Mouse (Mus musculus) brown adipose tissue, adult 24 weeks (tissue): ENCODE data around the gene Ttll5. TPM values are rescaled to one million over a fixed set of nuclear protein-coding genes. Genes with fewer than 3 reads are reported as not detected.

Experiments
- H3K27ac ChIP-seq: fragments of 200-500 bp; replicated peaks from 2 replicates; pipeline ENCODE4 v1.5.1; 2012; ENCODE audit warnings: low read depth, mild to moderate bottlenecking, low read length
- H3K4me1 ChIP-seq: fragments of 200-500 bp; 2 replicates; pipeline ENCODE4 v1.6.1; 2012; ENCODE audit warnings: low read length, mixed read lengths; ENCODE audit not compliant: control insufficient read depth, insufficient read depth, insufficient read length
- H3K4me3 ChIP-seq: fragments of 200-500 bp; 2 replicates; pipeline ENCODE4 v1.5.1; 2012; ENCODE audit warnings: low read depth, mild to moderate bottlenecking, low read length, moderate library complexity; ENCODE audit not compliant: insufficient read depth
- polyA plus RNA-seq: library from polyadenylated mRNA; stranded (reverse); fragments of >200 nt; gene quantifications from 2 replicates; pipeline ENCODE4 v1.2.4, GENCODE M21; 2012; ENCODE audit not compliant: missing spikeins, insufficient read depth, insufficient read length

The Ttll5 gene
- polyA plus RNA-seq, 1 experiment: 12.2 TPM

DNA sequence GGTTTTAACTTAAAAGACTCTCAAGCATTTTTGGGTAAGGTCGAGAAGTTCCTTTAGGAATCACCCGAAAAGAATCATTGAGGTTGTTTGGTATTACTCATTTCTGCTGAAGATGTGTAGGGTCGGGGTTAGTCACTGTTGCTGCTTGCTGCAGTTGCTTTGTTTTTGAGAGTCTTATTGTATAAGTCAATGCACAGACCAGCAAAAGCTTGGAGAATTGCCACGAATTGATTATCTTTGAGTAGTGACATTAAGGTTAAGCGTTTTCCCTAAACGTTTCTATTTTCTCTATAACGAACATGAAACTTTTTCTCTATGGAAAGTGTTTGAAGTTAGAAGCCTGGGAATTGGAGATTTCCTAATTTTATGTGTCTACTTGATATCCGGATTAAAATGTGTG is 902 bp downstream of the Ttll5 start:
- Histone ChIP-seq H3K4me3 (peak overlapping the region; percentile 85), H3K4me1 (no peaks in the 10 kb centered on the region; the same call in 1 of the 2 replicates), H3K27ac (0 out of 2 replicates have a peak overlapping the region, but pooled peaks have one; percentile 12)

- Histone ChIP-seq H3K4me3 (no peak overlapping the region), H3K27ac (no peak overlapping the region), H3K4me1 (no peaks in the 10 kb centered on the region; the same call in 1 of the 2 replicates)
Observed at GRCm38 (mm10) chr12:85825822-85826221, 1.4 kb downstream of the Ttll5 start.

DNA sequence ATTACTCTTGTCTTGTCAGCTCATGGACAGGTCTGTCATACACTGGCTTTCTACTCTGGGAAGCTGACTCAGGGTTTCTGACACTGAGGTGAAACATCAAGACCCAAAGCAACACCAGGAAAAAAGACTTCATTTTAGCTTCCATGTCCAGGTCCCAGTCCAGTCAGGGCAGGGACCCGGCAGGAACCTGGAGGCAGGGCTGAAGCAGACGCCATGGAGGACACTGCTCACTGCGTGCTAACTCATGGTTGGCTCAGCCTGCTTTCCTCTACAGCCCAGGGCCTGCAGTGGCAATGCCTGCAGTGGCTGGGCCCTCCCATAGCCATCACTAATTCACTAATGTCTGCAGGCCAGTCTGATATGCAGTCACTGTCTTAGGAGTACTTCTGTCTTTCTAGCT is 4.4 kb downstream of the Ttll5 start:
- Histone ChIP-seq H3K27ac (no peak overlapping the region), H3K4me3 (no peak overlapping the region), H3K4me1 (no peaks in the 10 kb centered on the region; the same call in 1 of the 2 replicates)

GRCm38 (mm10) chr12:85829866-85830265 is 5.4 kb downstream of the Ttll5 start:
- H3K27ac ChIP-seq: no peak overlapping the region
- H3K4me1 ChIP-seq: 0 out of 2 replicates have a peak, but pooled peaks cover 3% of the 10 kb centered on the region
- H3K4me3 ChIP-seq: no peak overlapping the region

- Histone ChIP-seq H3K4me3 (no peak overlapping the region), H3K4me1 (0 out of 2 replicates have a peak, but pooled peaks cover 3% of the 10 kb centered on the region), H3K27ac (no peak overlapping the region)
Observed at GRCm38 (mm10) chr12:85830691-85831090, 6.2 kb downstream of the Ttll5 start.

DNA sequence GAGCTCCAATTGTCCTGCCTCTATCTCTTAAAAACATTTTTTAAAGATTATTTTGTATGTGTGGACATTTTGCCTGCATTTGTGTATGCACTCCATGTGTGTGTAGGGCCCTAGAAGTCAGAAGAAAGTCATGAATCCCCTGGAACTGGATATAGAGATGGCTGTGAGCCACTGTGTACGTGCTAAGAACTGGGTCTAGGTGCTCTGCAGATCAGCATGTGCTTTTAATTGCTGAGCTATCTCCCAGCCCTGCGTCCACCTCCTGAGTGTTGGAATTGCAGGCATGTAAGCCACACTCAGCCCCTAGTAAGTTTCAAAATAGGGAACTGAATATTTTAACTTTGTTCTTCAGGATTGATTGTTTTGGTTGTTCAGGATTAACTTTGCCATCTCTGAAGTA is 10.1 kb downstream of the Ttll5 start:
- no peak overlapping the region for H3K4me3 ChIP-seq
- H3K27ac ChIP-seq: no peak overlapping the region

DNA sequence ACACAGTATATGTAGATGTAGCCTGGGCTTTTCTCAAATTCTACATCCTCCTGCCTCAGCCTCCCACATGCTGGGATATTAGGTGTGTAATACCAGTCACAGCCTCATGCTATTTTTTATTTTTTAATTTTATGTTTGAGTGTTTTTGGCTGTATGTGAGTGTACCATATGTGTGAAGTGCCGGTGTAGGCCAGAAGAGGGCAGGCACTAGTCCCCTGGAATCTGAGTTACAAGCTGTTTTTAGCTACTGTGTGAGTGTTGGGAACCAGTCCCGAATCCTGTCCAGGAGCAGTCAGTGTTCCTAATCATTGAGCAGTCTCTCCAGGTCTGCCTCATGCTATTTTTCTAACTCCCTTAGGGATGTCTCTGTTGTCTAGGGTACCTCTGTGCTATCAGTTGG is 13.3 kb downstream of the Ttll5 start:
- no peak overlapping the region for H3K4me3 ChIP-seq
- H3K4me1 ChIP-seq: 0 out of 2 replicates have a peak, but pooled peaks cover 3% of the 10 kb centered on the region
- H3K27ac ChIP-seq: no peak overlapping the region

More for the DNA sequence above, 10.1 kb downstream of the Ttll5 start:
- 0 out of 2 replicates have a peak, but pooled peaks cover 3% of the 10 kb centered on the region for H3K4me1 ChIP-seq

DNA sequence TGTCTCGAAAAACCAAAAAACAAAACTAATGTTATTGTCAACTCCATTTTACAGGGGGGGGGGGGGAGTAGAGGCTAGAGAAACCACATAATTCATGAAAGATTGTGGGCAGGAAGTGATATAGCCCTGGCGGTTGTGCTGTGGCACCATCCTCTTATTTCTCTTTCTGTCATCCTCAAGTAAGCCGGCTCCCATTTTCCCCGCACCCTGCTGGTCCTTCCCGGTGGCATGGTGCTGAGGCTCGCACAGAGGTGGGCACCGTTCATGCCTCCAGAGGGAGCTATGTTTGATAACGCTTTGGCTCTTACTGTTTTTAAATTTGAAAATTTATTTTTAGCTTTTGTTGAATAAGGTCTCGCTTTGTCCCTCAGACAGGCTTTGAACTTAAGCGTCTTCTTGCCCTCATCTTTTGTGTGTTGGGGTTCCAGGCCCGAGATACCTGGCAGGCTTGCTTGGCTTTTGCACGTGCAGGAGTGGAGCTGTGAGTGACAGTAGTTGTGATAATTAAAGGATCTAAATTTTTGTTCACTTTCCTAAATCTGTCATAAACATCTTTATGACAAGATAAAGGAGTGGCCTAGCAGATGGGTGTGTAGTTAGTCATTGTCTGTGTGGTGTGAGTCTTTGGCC is 15.0 kb downstream of the Ttll5 start:
- Histone ChIP-seq H3K4me3 (no peak overlapping the region), H3K27ac (no peak overlapping the region), H3K4me1 (0 out of 2 replicates have a peak, but pooled peaks cover 3% of the 10 kb centered on the region)

GRCm38 (mm10) chr12:85848164-85848958 is 23.9 kb downstream of the Ttll5 start:
- Histone ChIP-seq H3K4me3 (no peak overlapping the region), H3K4me1 (no peaks in the 10 kb centered on the region), H3K27ac (no peak overlapping the region)

- H3K4me1 ChIP-seq: no peaks in the 10 kb centered on the region
- H3K27ac ChIP-seq: no peak overlapping the region
- no peak overlapping the region for H3K4me3 ChIP-seq
Observed at GRCm38 (mm10) chr12:85850661-85851060, 26.2 kb downstream of the Ttll5 start.

GRCm38 (mm10) chr12:85853836-85854235 is 29.4 kb downstream of the Ttll5 start:
- no peaks in the 10 kb centered on the region for H3K4me1 ChIP-seq
- no peak overlapping the region for H3K4me3 ChIP-seq
- H3K27ac ChIP-seq: no peak overlapping the region

- Histone ChIP-seq H3K4me1 (no peaks in the 10 kb centered on the region), H3K27ac (no peak overlapping the region), H3K4me3 (no peak overlapping the region)
Observed at GRCm38 (mm10) chr12:85854271-85854670, 29.8 kb downstream of the Ttll5 start.

- peaks cover 3% of the 10 kb centered on the region; the same call in 1 of the 2 replicates for H3K4me1 ChIP-seq
Observed at GRCm38 (mm10) chr12:85857300-85857699, 32.8 kb downstream of the Ttll5 start.

GRCm38 (mm10) chr12:85859111-85859510 is 34.7 kb downstream of the Ttll5 start:
- no peak overlapping the region for H3K27ac ChIP-seq
- H3K4me3 ChIP-seq: no peak overlapping the region
- peaks cover 3% of the 10 kb centered on the region; the same call in 1 of the 2 replicates for H3K4me1 ChIP-seq

More at GRCm38 (mm10) chr12:85857300-85857699, 32.8 kb downstream of the Ttll5 start:
- Histone ChIP-seq H3K4me3 (no peak overlapping the region), H3K27ac (no peak overlapping the region)

DNA sequence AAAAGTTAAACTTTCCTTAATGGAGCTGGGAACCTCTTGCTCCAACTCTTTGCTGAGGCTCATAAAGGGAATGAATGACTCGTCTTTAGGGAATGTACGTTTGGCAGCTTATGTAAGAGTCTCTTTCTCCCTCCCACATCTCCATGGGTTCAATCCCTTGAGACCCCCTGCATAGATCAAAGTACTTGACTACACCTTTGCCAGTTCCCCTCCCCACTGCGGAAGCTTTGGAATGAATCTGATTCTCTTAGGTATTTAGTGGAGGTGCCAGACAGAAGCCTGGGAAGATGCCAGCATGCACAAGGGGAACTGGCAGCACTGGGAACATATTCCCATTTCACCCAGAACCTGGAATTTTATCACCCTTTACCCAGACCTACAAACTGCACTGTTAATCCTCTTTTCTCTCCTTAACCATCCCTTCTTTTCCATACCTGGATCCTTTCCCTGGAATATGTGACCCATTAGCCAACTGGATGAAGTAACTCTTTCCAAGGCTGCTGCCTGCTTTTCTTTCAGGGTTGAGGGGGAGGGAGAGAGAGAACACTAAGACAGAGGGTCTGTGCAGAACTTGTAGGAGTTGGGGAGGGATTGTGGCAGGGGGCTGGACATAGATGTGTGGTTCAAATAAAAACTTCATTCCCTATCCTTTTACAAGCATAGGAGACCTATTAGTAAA is 35.2 kb downstream of the Ttll5 start:
- Histone ChIP-seq H3K4me1 (peaks cover 3% of the 10 kb centered on the region; the same call in 1 of the 2 replicates), H3K4me3 (no peak overlapping the region), H3K27ac (no peak overlapping the region)
